Mouse (Mus musculus) liver, adult 2 months (tissue): ENCODE measurements around the gene Begain. TPM values are rescaled to one million over a fixed set of nuclear protein-coding genes. Genes with fewer than 3 reads are reported as not detected.

Experiments
- DNase-seq: peaks from one replicate; pipeline ENCODE4 v3.0.0-alpha.2; 2011; ENCODE audit warnings: low read depth, low spot score; ENCODE audit errors: extremely low read depth
- H3K27ac ChIP-seq: fragments of 200-500 bp; replicated peaks from 2 replicates; pipeline ENCODE4 v1.5.1; 2012; ENCODE audit warnings: low read depth, mild to moderate bottlenecking, control low read depth, inconsistent platforms, low read length; ENCODE audit not compliant: insufficient read depth
- H3K27me3 ChIP-seq: fragments of 200-500 bp; 2 replicates; pipeline ENCODE4 v1.6.1; 2012; ENCODE audit warnings: mild to moderate bottlenecking, moderate library complexity, low read length, inconsistent platforms; ENCODE audit not compliant: control insufficient read depth, insufficient read depth
- H3K36me3 ChIP-seq: fragments of 200-500 bp; 2 replicates; pipeline ENCODE4 v1.6.1; 2012; ENCODE audit warnings: low read length, inconsistent platforms; ENCODE audit not compliant: control insufficient read depth, insufficient read depth
- H3K4me1 ChIP-seq: fragments of 200-500 bp; 2 replicates; pipeline ENCODE4 v1.6.1; 2011; ENCODE audit warnings: low read length; ENCODE audit not compliant: control insufficient read depth, insufficient read depth
- H3K4me3 ChIP-seq: fragments of 200-500 bp; 2 replicates; pipeline ENCODE4 v1.5.1; 2011; ENCODE audit warnings: low read depth, mild to moderate bottlenecking, control low read depth, low read length, moderate library complexity; ENCODE audit not compliant: insufficient read depth
- H3K79me2 ChIP-seq: fragments of 200-500 bp; 2 replicates; pipeline ENCODE4 v1.6.1; 2012; ENCODE audit warnings: inconsistent platforms, mild to moderate bottlenecking, low read length, moderate library complexity; ENCODE audit not compliant: control insufficient read depth, insufficient read depth
- H3K9ac ChIP-seq: fragments of 200-500 bp; 2 replicates; pipeline ENCODE4 v1.6.1; 2012; ENCODE audit warnings: low read depth, mild to moderate bottlenecking, control low read depth, inconsistent platforms, low read length
- CTCF ChIP-seq: fragments of 200-500 bp; IDR thresholded peaks from 2 replicates; pipeline ENCODE4 v1.5.1; 2011; ENCODE audit warnings: low read depth, low read length, control low read depth
- POLR2A ChIP-seq: fragments of 200-500 bp; IDR thresholded peaks from 2 replicates; pipeline ENCODE4 v1.6.1; 2011; ENCODE audit warnings: low read length, control low read depth; ENCODE audit not compliant: insufficient read depth; ENCODE audit errors: extremely low read depth
- WGBS: fragments of 180-500 bp; shearing (Covaris S2); methylation state at CpG from one replicate; pipeline ENCODE4 v1.1.7; 2018; 5-methylcytosine and 5-hydroxymethylcytosine counted together
- polyA plus RNA-seq: library from polyadenylated mRNA; depleted of rRNA; stranded (reverse); fragments of >200 nt; gene quantifications from 2 replicates; pipeline ENCODE4 v1.2.3, GENCODE M21; 2012
- total RNA-seq: library from RNA; depleted of rRNA; stranded (reverse); fragments of >200 nt; gene quantifications from 2 replicates; pipeline ENCODE4 v1.2.3, GENCODE M21; 2014

Begain gene
- total and polyA plus RNA-seq, 2 experiments, result not detected

- no peaks in the 10 kb centered on the region for H3K79me2 ChIP-seq
- H3K36me3 ChIP-seq, result no peaks in the 10 kb centered on the region
- H3K4me3 ChIP-seq, result no peak overlapping the region
- no peak for DNase-seq
- no peak overlapping the region for H3K9ac ChIP-seq
- TF ChIP-seq POLR2A (no peak), CTCF (no peak)
- H3K27ac ChIP-seq, result no peak overlapping the region
- H3K27me3 ChIP-seq, result peaks cover 5% of the 10 kb centered on the region; the same call in 1 of the 2 replicates
- H3K4me1 ChIP-seq, result no peaks in the 10 kb centered on the region
- WGBS, result 43% methylated on average over 7 of the region's 7 CpGs
These were observed 721 bp upstream of the Begain start for GRCm38 (mm10) chr12:109068738-109069137.

GRCm38 (mm10) chr12:109067561-109068135, 369 bp downstream of the Begain start:
- TF ChIP-seq CTCF (no peak), POLR2A (no peak)
- Histone ChIP-seq H3K27ac (no peak overlapping the region), H3K9ac (no peak overlapping the region), H3K79me2 (no peaks in the 10 kb centered on the region), H3K27me3 (peaks cover 5% of the 10 kb centered on the region; the same call in 1 of the 2 replicates), H3K4me1 (no peaks in the 10 kb centered on the region), H3K4me3 (no peak overlapping the region), H3K36me3 (no peaks in the 10 kb centered on the region)
- DNase-seq, result no peak
- WGBS, result 3% methylated on average over 53 of the region's 59 CpGs

GRCm38 (mm10) chr12:109058660-109059059, 9.4 kb downstream of the Begain start:
- DNase-seq, result no peak
- Histone ChIP-seq H3K9ac (no peak overlapping the region), H3K4me1 (no peaks in the 10 kb centered on the region), H3K4me3 (no peak overlapping the region), H3K27ac (no peak overlapping the region), H3K36me3 (no peaks in the 10 kb centered on the region), H3K79me2 (no peaks in the 10 kb centered on the region), H3K27me3 (0 out of 2 replicates have a peak, but pooled peaks cover 4% of the 10 kb centered on the region)
- 77% methylated on average over 8 of the region's 8 CpGs for WGBS
- TF ChIP-seq POLR2A, result no peak
- no peak for TF ChIP-seq CTCF

GRCm38 (mm10) chr12:109057736-109058135, 10.3 kb downstream of the Begain start:
- no peak for DNase-seq
- WGBS, result 76% methylated on average over 4 of the region's 4 CpGs
- H3K4me1 ChIP-seq, result no peaks in the 10 kb centered on the region
- H3K36me3 ChIP-seq, result no peaks in the 10 kb centered on the region
- peaks cover 13% of the 10 kb centered on the region for H3K27me3 ChIP-seq
- no peak for TF ChIP-seq CTCF
- no peak for TF ChIP-seq POLR2A
- H3K79me2 ChIP-seq, result no peaks in the 10 kb centered on the region
- H3K9ac ChIP-seq, result no peak overlapping the region
- H3K27ac ChIP-seq, result no peak overlapping the region
- H3K4me3 ChIP-seq, result no peak overlapping the region

DNA sequence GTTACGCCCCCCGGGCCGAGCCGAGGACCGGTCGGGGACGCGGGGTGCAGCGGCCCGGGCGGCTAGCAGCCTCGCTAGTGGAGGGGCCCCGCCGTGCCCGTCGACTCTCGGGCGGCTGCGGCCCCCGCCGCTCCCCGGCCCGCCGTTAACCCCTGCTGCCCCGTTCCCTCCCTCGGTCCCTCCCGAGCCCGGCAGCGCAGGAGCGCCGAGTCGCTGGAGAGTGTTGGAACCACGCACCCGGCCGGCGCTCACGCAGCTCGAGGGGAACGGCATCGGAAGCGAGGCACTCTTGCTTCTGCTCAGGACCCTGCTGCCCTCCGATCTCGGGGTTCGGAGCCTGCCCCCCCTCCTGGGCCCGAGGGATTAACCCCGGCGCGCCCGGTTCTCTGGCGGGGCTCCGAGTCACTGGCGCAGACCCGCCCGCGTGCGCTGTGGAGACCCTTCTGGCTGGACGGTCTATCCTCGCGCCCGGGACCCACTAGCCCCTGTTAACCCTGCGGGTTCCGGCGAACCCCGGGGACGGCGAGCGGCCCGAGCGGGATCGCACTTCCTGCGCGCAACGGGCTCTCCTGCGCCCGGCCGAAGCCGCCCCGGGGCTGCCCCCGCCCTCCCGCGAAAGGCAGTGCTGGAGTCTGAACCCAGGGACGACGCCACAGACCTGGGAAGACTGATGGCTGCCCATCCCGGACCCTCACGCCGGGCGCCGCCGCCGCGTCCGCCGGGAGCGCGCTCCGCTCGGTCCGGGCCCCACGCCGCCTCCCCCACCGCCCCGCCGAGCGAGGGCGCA, 14.8 kb downstream of the Begain start:
- no peak for DNase-seq
- no peak overlapping the region for H3K9ac ChIP-seq
- no peaks in the 10 kb centered on the region for H3K4me1 ChIP-seq
- no peak overlapping the region for H3K27ac ChIP-seq
- 3% methylated on average over 105 of the region's 105 CpGs for WGBS
- no peaks in the 10 kb centered on the region for H3K36me3 ChIP-seq
- H3K4me3 ChIP-seq, result no peak overlapping the region
- no peak for TF ChIP-seq POLR2A
- no peak for TF ChIP-seq CTCF
- H3K27me3 ChIP-seq, result peaks cover 17% of the 10 kb centered on the region
- H3K79me2 ChIP-seq, result no peaks in the 10 kb centered on the region

DNA sequence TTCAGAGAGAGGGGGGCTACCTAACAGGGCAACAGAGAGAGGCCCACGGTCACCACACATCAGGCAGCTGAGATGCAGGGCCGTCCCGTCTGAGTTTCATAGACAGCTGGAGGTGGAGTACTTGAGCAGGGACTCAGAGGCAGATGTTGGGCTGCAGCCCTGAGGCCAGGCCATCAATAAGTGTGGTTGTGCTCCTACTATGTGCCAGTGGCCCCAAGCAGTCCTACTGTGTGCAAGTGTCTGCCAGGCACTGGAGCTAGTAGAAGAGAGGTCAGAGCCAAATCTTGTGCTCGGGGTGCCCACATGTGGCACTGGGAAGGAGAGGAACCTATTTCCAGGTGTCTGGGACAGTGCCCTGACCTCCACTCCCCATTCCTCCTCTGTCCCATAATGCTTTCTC, 18.1 kb downstream of the Begain start:
- peaks cover 17% of the 10 kb centered on the region for H3K27me3 ChIP-seq
- no peaks in the 10 kb centered on the region for H3K79me2 ChIP-seq
- WGBS, result 76% methylated on average over 4 of the region's 4 CpGs
- H3K4me1 ChIP-seq, result no peaks in the 10 kb centered on the region
- H3K4me3 ChIP-seq, result no peak overlapping the region
- H3K27ac ChIP-seq, result no peak overlapping the region
- no peak for DNase-seq
- H3K36me3 ChIP-seq, result no peaks in the 10 kb centered on the region
- H3K9ac ChIP-seq, result no peak overlapping the region
- TF ChIP-seq CTCF (no peak), POLR2A (no peak)
